Mouse (Mus musculus): ENCODE results near the gene Rnf149.
"Not testable (repeated sequence)": the region's sequence is repeated elsewhere in the genome, so short reads cannot be mapped to it uniquely, and the experiment has no call there.

GRCm38 (mm10) chr1:39591557-39591956 lies 14.4 kb upstream of the Rnf149 start:
- TF ChIP-seq CTCF (IDR thresholded peaks at IDR 0.05; ENCODE audit: low read depth, low read length); POLR2A (IDR thresholded peaks at IDR 0.05; ENCODE audit: insufficient read depth, low read length); EP300 (IDR thresholded peaks at IDR 0.05; ENCODE audit: insufficient read depth, low read depth, low read length): not testable (repeated sequence)
